Mouse (Mus musculus) kidney, embryonic 15.5 days (tissue): ENCODE measurements around the gene Lhfpl1. TPM values are rescaled to one million over a fixed set of nuclear protein-coding genes. Genes with fewer than 3 reads are reported as not detected.

ENCODE experiments used
- polyA plus RNA-seq: library from polyadenylated mRNA; unstranded; fragments of >200 nt; fragmentation: Nextera tagmentation; extraction: Ambion mirVana; gene quantifications from 2 replicates; pipeline ENCODE4 v1.2.1, GENCODE M21; 2015

Gene Lhfpl1
- polyA plus RNA-seq, 1 experiment from 2014 or later = 1.5 TPM

Other genes starting within 250 kb of the Lhfpl1 start
- gene Amot, start 156.1 kb upstream of the Lhfpl1 start, polyA plus RNA-seq = 24.9 and 25.0 TPM in 2 replicates